Mouse (Mus musculus): ENCODE data around the gene Zc3h15. TPM values are rescaled to one million over a fixed set of nuclear protein-coding genes. Genes with fewer than 3 reads are reported as not detected.
"Not testable (repeated sequence)": the region's sequence is repeated elsewhere in the genome, so short reads cannot be mapped to it uniquely, and the experiment has no call there.

Zc3h15 gene
- total RNA-seq, 2 experiments from 2014 or later = 95.3 to 103 TPM

- no peak for DNase-seq (ENCODE audit: low spot score in 2 of 2)
These were observed 65.8 kb downstream of the Zc3h15 start for GRCm38 (mm10) chr2:83709896-83710524.

- DNase-seq (ENCODE audit: low spot score in 2 of 2) = not testable (repeated sequence)
These were observed 69.0 kb downstream of the Zc3h15 start for GRCm38 (mm10) chr2:83713281-83713680.

GRCm38 (mm10) chr2:83713946-83714345, 69.7 kb downstream of the Zc3h15 start:
- no peak for DNase-seq (ENCODE audit: low spot score in 2 of 2)

Other genes starting within 250 kb of the Zc3h15 start
- gene Itgav, start 80.0 kb downstream of the Zc3h15 start, total RNA-seq (2021) = 100 to 1,000 TPM; 101 to 127 TPM
- gene Fam171b, start 168.2 kb downstream of the Zc3h15 start, total RNA-seq (2021) = 1 to 10 TPM; 7.2 to 7.4 TPM

All from adrenal gland, postnatal 4 days (tissue).